ENCODE assay signal across 32 mouse cellular contexts in the genomic region with DNA sequence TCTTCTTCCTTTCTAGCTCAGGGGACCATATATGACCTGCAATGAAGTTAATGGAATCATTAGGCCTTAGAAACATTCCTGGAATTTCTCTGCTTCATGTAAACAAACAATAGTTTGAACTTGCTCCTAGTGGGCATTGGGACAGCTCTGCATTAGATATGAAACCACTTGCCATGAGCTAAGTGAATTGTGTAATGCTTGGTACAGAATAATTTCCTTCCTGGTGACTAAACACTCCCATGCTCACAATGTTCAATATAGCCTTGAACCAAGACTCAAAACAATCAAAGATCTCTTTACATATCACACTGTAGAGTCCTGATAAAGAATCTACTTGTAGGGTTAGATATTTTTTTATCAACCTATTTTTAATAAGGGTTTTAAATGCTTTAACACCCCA.
DNase-seq lines count a peak whose midpoint lies in the region; ATAC-seq and TF ChIP-seq lines count a peak whose summit lies in the region.
"Had no signal": no experiment of that assay in that cellular context is flagged by ENCODE, and none has a peak within 500 bp of the region (broad histone marks: within the 10 kb centered on the region; RNA-seq: fewer than 3 reads in every experiment).

No protein-coding gene starts in this region.

- no peak overlapping the region for H3K4me2 ChIP-seq in stomach, postnatal 0 days (replicated peaks; ENCODE audit: low read depth)
- no peak overlapping the region for H3K4me2 ChIP-seq in midbrain, embryonic 16.5 days (ENCODE audit: low read length)
- H3K4me2 ChIP-seq: embryonic facial prominence, embryonic 13.5 days; forebrain, embryonic 13.5 days; heart, embryonic 12.5 days; heart, embryonic 15.5 days; hindbrain, embryonic 13.5 days had no signal

- ATAC-seq in granulocyte monocyte progenitor cell, adult 5-6 weeks (replicated peaks; ENCODE audit: poor library complexity, severe bottlenecking) = peak; percentile 73
- ATAC-seq in megakaryocyte progenitor cell, adult 5-6 weeks (replicated peaks; ENCODE audit: poor library complexity) = peak; percentile 58
- no peak for ATAC-seq in stomach, postnatal 0 days (ENCODE audit: low FRiP score, low TSS enrichment)
- ATAC-seq in midbrain, embryonic 16.5 days = no peak
- ATAC-seq: forebrain, embryonic 13.5 days; forebrain, embryonic 16.5 days; hindbrain, embryonic 16.5 days; Patski had no signal

- no peak overlapping the region for H3K4me3 ChIP-seq in stomach, postnatal 0 days (ENCODE audit: low read depth, low read length)
- no peak overlapping the region for H3K4me3 ChIP-seq in midbrain, embryonic 16.5 days (ENCODE audit: low read depth, low read length)
- H3K4me3 ChIP-seq: embryonic facial prominence, embryonic 10.5 days; embryonic facial prominence, embryonic 13.5 days; forebrain, embryonic 10.5 days; forebrain, embryonic 13.5 days; heart, embryonic 12.5 days; heart, embryonic 15.5 days; hindbrain, embryonic 10.5 days; hindbrain, embryonic 13.5 days had no signal

- no peaks in the 10 kb centered on the region for H3K9me3 ChIP-seq in stomach, postnatal 0 days (ENCODE audit: control insufficient read depth, low read length)
- H3K9me3 ChIP-seq in midbrain, embryonic 16.5 days (replicated peaks; ENCODE audit: control insufficient read depth, low read length, poor library complexity, severe bottlenecking) = no peaks in the 10 kb centered on the region
- H3K9me3 ChIP-seq: embryonic facial prominence, embryonic 10.5 days; embryonic facial prominence, embryonic 13.5 days; forebrain, embryonic 10.5 days; forebrain, embryonic 13.5 days; G1E; heart, embryonic 12.5 days; heart, embryonic 15.5 days; hindbrain, embryonic 10.5 days; hindbrain, embryonic 13.5 days had no signal

- no peak for TF ChIP-seq CTCF in stomach, postnatal 0 days (IDR thresholded peaks at IDR 0.05; ENCODE audit: low read depth)

- TF ChIP-seq EP300 in stomach, postnatal 0 days (optimal IDR thresholded peaks at IDR 0.05) = no peak

- DNase-seq in 3T3-L1 (ENCODE audit: low read depth, low spot score) (peak; percentile 6), 416B (ENCODE audit: low read depth) (peak; percentile 79)
- no peak for DNase-seq in stomach, postnatal 0 days (ENCODE audit: low spot score)
- DNase-seq: adrenal gland, adult 2 months; adrenal gland, postnatal 14 days; B cell, adult 2 months; cerebellum, adult 11-12 months; cerebellum, adult 8-10 months; cerebellum, postnatal 10 days; cerebellum, postnatal 36 days; embryo, embryonic 11 days; gastrocnemius, postnatal 10 days; gastrocnemius, postnatal 36 days; heart, adult 11 months; heart, postnatal 10 days; heart, postnatal 36 days had no signal

- no peaks in the 10 kb centered on the region for H3K27me3 ChIP-seq in stomach, postnatal 0 days (ENCODE audit: control insufficient read depth, insufficient read depth, low read length)
- no peaks in the 10 kb centered on the region for H3K27me3 ChIP-seq in midbrain, embryonic 16.5 days (ENCODE audit: control insufficient read depth, insufficient read depth, low read depth, low read length)
- H3K27me3 ChIP-seq: CH12.LX; embryonic facial prominence, embryonic 13.5 days; forebrain, embryonic 13.5 days; heart, embryonic 12.5 days; heart, embryonic 15.5 days; hindbrain, embryonic 13.5 days; Patski had no signal

- H3K36me3 ChIP-seq in stomach, postnatal 0 days (ENCODE audit: control insufficient read depth, insufficient read depth, low read length) = no peaks in the 10 kb centered on the region
- H3K36me3 ChIP-seq in midbrain, embryonic 16.5 days (ENCODE audit: control insufficient read depth, insufficient read depth, low read length) = no peaks in the 10 kb centered on the region
- H3K36me3 ChIP-seq: embryonic facial prominence, embryonic 10.5 days; embryonic facial prominence, embryonic 13.5 days; forebrain, embryonic 10.5 days; G1E; heart, embryonic 12.5 days; heart, embryonic 15.5 days; hindbrain, embryonic 10.5 days; hindbrain, embryonic 13.5 days had no signal

- H3K27ac ChIP-seq in stomach, postnatal 0 days (replicated peaks) = no peak overlapping the region
- no peak overlapping the region for H3K27ac ChIP-seq in midbrain, embryonic 16.5 days (ENCODE audit: low read length)
- H3K27ac ChIP-seq: embryonic facial prominence, embryonic 10.5 days; embryonic facial prominence, embryonic 13.5 days; forebrain, embryonic 10.5 days; forebrain, embryonic 13.5 days; heart, embryonic 15.5 days; hindbrain, embryonic 10.5 days; hindbrain, embryonic 13.5 days had no signal

- no peak overlapping the region for H3K9ac ChIP-seq in stomach, postnatal 0 days (ENCODE audit: low read length)
- H3K9ac ChIP-seq in midbrain, embryonic 16.5 days (ENCODE audit: low read depth, low read length) = no peak overlapping the region
- H3K9ac ChIP-seq: embryonic facial prominence, embryonic 13.5 days; forebrain, embryonic 13.5 days; heart, embryonic 12.5 days; heart, embryonic 15.5 days; hindbrain, embryonic 13.5 days had no signal

- no peaks in the 10 kb centered on the region for H3K4me1 ChIP-seq in stomach, postnatal 0 days (replicated peaks; ENCODE audit: control insufficient read depth, insufficient read depth)
- H3K4me1 ChIP-seq in midbrain, embryonic 16.5 days (ENCODE audit: control insufficient read depth, insufficient read depth, low read length) = no peaks in the 10 kb centered on the region
- H3K4me1 ChIP-seq: embryonic facial prominence, embryonic 10.5 days; embryonic facial prominence, embryonic 13.5 days; forebrain, embryonic 10.5 days; forebrain, embryonic 13.5 days; heart, embryonic 12.5 days; heart, embryonic 15.5 days; hindbrain, embryonic 10.5 days; hindbrain, embryonic 13.5 days had no signal

Comparison
In these comparisons a context has a peak if more than half of its experiments do, and no peak if none do; other contexts are left out.
1. ATAC-seq: peak in granulocyte monocyte progenitor cell, adult 5-6 weeks (single experiment) and megakaryocyte progenitor cell, adult 5-6 weeks (single experiment); none in stomach, postnatal 0 days (single experiment) and midbrain, embryonic 16.5 days (single experiment).